Mouse (Mus musculus) ES-E14 (cell line): ENCODE measurements around the gene Wdr73. TPM values are rescaled to one million over a fixed set of nuclear protein-coding genes. Genes with fewer than 3 reads are reported as not detected.

ENCODE experiments used
- DNase-seq: peaks from one replicate; pipeline ENCODE4 v3.0.0-alpha.2; 2013; ENCODE audit warnings: low read depth, low spot score
- H3K27ac ChIP-seq: 2 replicates; pipeline ENCODE4 v1.5.1; 2012; ENCODE audit warnings: low read depth, mild to moderate bottlenecking, low read length, moderate library complexity, mixed read lengths; ENCODE audit not compliant: poor library complexity, insufficient read depth, severe bottlenecking
- H3K36me3 ChIP-seq: 2 replicates; pipeline ENCODE4 v1.6.1; 2012; ENCODE audit warnings: mild to moderate bottlenecking, low read length, moderate library complexity, mixed read lengths; ENCODE audit not compliant: control insufficient read depth, poor library complexity, insufficient read depth, severe bottlenecking
- H3K4me1 ChIP-seq, 2 experiments: fragments of 150-350 bp in 1 of 2; sonication (generic) in 1 of 2; 2 replicates each; pipeline ENCODE4 v1.6.1; 2012; ENCODE audit warnings: low read length in 2 of 2, mild to moderate bottlenecking in 1 of 2, mixed read lengths in 1 of 2; ENCODE audit not compliant: control insufficient read depth in 2 of 2, insufficient read depth in 2 of 2, poor library complexity in 1 of 2
- H3K4me3 ChIP-seq, 2 experiments: fragments of 150-350 bp in 1 of 2; sonication (generic) in 1 of 2; 2 replicates each; pipeline ENCODE4 v1.5.1; 2012; ENCODE audit warnings: low read length in 2 of 2, low read depth in 1 of 2, mild to moderate bottlenecking in 1 of 2, mixed read lengths in 1 of 2; ENCODE audit not compliant: insufficient read depth in 1 of 2, poor library complexity in 1 of 2, severe bottlenecking in 1 of 2
- H3K9ac ChIP-seq: 2 replicates; pipeline ENCODE4 v1.6.1; 2012; ENCODE audit warnings: low read depth, mild to moderate bottlenecking, low read length, mixed read lengths; ENCODE audit not compliant: poor library complexity, insufficient read depth, severe bottlenecking
- H3K9me3 ChIP-seq: fragments of 150-350 bp; sonication (generic); 2 replicates; pipeline ENCODE4 v1.6.1; 2012; ENCODE audit warnings: low read depth, mild to moderate bottlenecking, low read length; ENCODE audit not compliant: control insufficient read depth, insufficient read depth
- CHD2 ChIP-seq: IDR thresholded peaks from 2 replicates; pipeline ENCODE4 v1.6.1; 2014; ENCODE audit warnings: mild to moderate bottlenecking, low read depth, low read length, inconsistent platforms
- HCFC1 ChIP-seq: IDR thresholded peaks from 2 replicates; pipeline ENCODE4 v1.6.1; 2012; ENCODE audit warnings: low read length, inconsistent platforms, borderline replicate concordance; ENCODE audit not compliant: insufficient read depth
- MAFK ChIP-seq: IDR thresholded peaks from 2 replicates; pipeline ENCODE4 v1.6.1; 2014; ENCODE audit warnings: mild to moderate bottlenecking, low read depth, low read length, inconsistent platforms; ENCODE audit not compliant: insufficient read depth
- ZC3H11A ChIP-seq: IDR thresholded peaks from 2 replicates; pipeline ENCODE4 v1.6.1; 2012; ENCODE audit warnings: low read depth, mild to moderate bottlenecking, inconsistent platforms, low read length, borderline replicate concordance
- ZNF384 ChIP-seq: IDR thresholded peaks from 2 replicates; pipeline ENCODE4 v1.6.1; 2012; ENCODE audit warnings: low read depth, low read length, inconsistent platforms
- in situ Hi-C, 2 experiments: fragments of 600-800 bp; cut with MboI; formaldehyde crosslinking; loops; one replicate each; pipeline ENCODE4 v1.15.1; 2025; ENCODE audit warnings: low sequenced_read_pairs in 2 of 2, inconsistent platforms in 1 of 2; ENCODE audit not compliant: unreplicated experiment in 2 of 2
- total RNA-seq: library from RNA; depleted of rRNA; stranded (reverse); fragments of 300-350 nt; gene quantifications from 2 replicates; pipeline ENCODE4 v1.2.3, GENCODE M21; 2012

Gene Wdr73
- total RNA-seq, 1 experiment: 38.2 TPM

DNA sequence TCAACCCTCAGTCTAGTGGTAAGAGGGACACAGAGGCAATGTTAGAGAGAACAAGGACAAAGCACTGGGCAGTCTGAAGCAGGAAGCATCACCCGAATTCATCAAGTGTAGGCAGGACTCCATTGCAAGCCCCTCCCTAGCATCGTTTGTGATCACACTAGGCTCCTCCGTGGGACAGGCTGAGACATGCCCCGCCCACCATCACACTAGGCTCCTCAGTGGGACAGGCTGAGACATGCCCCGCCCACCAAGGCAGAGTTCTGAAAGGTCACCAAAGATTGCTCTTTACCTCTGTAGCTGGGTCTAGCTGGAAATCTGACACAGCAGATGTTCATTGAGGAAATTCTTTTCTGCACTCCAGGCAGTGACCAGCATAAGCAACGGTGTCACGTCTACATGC lies 10.0 kb upstream of the Wdr73 start:
- H3K36me3 ChIP-seq: peaks cover 8% of the 10 kb centered on the region; the same call in 1 of the 2 replicates
- TF ChIP-seq CHD2: no peak
- no peak for TF ChIP-seq ZNF384
- no peak for TF ChIP-seq HCFC1
- no peak overlapping the region for H3K9ac ChIP-seq
- peaks cover 4 to 14% of the 10 kb centered on the region in 2 experiments; a peak in 2 of 4 replicates for H3K4me1 ChIP-seq
- peak; percentile 90 for DNase-seq
- in situ Hi-C loops: no loop called here
- no peaks in the 10 kb centered on the region for H3K9me3 ChIP-seq
- no peak overlapping the region for H3K4me3 ChIP-seq
- no peak overlapping the region for H3K27ac ChIP-seq

DNA sequence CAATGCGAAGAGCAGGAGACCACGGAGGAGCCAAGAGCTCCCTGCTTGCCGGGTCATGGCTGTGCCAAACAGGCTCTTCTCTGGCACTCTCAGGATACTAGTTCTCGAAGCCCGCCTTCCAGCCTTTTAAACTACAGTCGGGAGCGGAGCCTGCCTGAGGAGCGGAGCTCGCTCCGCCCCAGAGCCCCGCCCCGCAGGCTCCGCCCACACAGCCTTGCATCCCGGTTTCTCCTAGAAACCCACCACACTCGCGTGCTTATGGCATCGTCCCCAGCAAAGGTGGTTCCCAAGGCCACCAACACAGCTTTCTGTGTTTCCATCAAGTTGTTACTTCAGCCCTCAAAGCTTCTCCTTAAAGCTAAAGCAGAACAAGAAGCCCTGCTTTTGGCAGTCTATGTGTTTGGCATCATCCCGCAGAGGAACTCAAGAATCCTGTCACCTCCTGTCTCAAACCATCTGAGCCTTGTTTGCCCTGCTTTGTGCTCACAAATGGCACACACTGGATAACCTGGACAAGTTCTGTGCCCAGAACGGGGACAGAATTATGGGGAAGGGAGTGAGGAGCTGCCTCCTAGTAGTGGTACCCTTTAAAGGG lies 3.9 kb upstream of the Wdr73 start, which contains the start of gene Nmb:
TSS of gene Nmb (minus strand) at position 156 of the 595 bp plus-strand sequence.
- peak; percentile 64 for DNase-seq
- H3K9me3 ChIP-seq: no peaks in the 10 kb centered on the region
- H3K36me3 ChIP-seq: no peaks in the 10 kb centered on the region
- H3K4me3 ChIP-seq: peak within 1 kb of the TSS; percentile 51 to 84
- H3K4me1 ChIP-seq: no peaks in the 10 kb centered on the region
- peak within 1 kb of the TSS; percentile 71 for H3K9ac ChIP-seq
- TF ChIP-seq MAFK (no peak), ZC3H11A (no peak), CHD2 (no peak), HCFC1 (no peak), ZNF384 (no peak)
- in situ Hi-C loops: no loop called here
- no peak within 1 kb of the TSS for H3K27ac ChIP-seq

DNA sequence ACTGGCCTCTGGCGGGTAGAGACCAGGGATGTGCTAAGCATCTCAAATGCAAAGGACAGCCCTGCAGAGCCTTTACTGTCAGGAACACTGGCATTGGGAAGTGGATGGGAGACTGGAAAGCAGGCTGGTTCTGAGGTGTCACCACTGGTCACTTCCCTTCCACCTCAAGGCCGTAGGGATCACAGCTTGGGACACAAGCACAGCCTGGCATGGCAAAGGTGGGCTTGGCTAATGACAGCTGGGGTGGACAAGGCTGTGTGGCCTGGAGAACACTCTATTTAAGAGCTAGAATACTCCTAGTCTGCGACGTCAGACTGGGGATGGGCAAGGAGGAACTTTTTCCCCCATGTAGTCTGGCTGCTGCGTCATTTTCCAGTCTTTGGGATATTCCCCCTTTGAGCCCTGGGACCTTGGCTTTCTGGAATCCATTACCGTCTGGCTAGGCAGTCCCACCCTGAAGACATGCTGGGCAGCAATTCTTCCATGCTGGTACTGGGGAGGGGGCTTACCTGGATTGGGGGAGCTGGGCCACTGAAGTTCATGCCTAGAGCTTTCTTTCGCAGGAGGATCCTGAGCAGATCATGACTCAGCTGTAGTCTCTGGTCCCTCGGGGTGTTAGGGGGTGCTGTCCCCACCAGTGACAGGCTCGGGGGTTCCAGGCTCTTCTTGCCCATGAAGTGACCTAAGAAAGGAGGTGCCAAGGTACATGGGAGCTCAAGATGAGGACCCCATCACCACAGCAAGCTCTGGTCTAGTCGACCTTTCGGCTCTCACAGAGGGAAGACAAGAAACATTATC lies 2.8 kb upstream of the Wdr73 start:
- H3K36me3 ChIP-seq: no peaks in the 10 kb centered on the region
- no peak overlapping the region for H3K4me3 ChIP-seq
- in situ Hi-C loops: no loop called here
- no peak overlapping the region for H3K27ac ChIP-seq
- DNase-seq: no peak
- TF ChIP-seq ZNF384 (no peak), HCFC1 (no peak), CHD2 (no peak), MAFK (no peak), ZC3H11A (no peak)
- H3K9ac ChIP-seq: no peak overlapping the region
- no peaks in the 10 kb centered on the region for H3K9me3 ChIP-seq
- no peaks in the 10 kb centered on the region for H3K4me1 ChIP-seq

DNA sequence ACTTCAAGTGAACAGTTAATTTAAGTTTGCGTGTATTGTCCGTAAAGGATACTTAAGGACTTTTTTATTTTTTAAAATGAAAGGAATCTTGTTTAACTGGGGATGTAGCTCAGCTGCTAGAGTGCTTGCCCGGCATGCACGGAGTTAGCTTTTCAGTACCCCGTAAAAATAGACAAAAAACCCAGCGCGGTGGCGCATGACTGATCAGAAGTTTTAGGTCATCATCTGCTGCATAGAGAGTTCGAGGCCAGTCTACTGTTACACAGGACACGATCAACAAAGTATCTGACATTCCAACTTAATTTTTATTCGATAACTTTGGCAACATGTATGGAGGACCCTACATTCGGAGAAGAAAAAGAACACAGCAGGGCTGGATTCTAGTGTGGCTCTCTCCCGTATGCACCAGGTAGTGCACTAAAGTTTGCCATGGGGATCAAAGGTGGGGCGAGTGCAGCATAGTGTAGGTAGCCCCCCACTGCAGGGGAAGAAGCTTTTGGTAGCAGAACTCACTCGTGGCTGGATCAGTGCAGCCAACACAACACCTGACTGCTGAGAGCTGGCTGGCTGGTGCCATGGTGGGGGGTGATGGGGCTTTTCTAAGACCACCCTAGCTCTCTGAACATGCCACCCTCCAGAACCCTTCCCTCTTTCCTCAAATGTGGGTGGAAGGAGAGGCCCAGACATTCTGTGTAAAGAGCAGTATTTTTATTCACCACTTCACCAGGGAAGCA lies 639 bp upstream of the Wdr73 start:
- no peak for TF ChIP-seq ZC3H11A
- TF ChIP-seq HCFC1: no peak
- TF ChIP-seq ZNF384: no peak
- in situ Hi-C loops: no loop called here
- no peak overlapping the region for H3K27ac ChIP-seq

More for the DNA sequence above, 639 bp upstream of the Wdr73 start:
- DNase-seq: no peak
- Histone ChIP-seq H3K9me3 (no peaks in the 10 kb centered on the region), H3K4me1 (no peaks in the 10 kb centered on the region), H3K4me3 (peak overlapping the region; percentile 92 to 93), H3K9ac (peak overlapping the region; percentile 94; the same call in 1 of the 2 replicates), H3K36me3 (peaks cover 17% of the 10 kb centered on the region)
